Mouse (Mus musculus) heart, postnatal 0 days (tissue): ENCODE results near the gene Pilra.
A peak's percentile ranks its signal among the peaks of the same experiment; 100 is the strongest.

Experiments used
- CTCF ChIP-seq: IDR thresholded peaks from 2 replicates; pipeline ENCODE4 v1.5.1; 2016; ENCODE audit warnings: antibody characterized with exemption, control low read depth, low read depth
- EP300 ChIP-seq: IDR thresholded peaks from 2 replicates; pipeline ENCODE4 v1.6.1; 2016; ENCODE audit warnings: antibody characterized with exemption, low read depth

GRCm38 (mm10) chr5:137791553-137791952, 44.5 kb downstream of the Pilra start:
- TF ChIP-seq CTCF (peak; percentile 51), EP300 (no peak)
